Comparison of ENCODE assay signal across 8 mouse cellular contexts in genomic region chr2:156613081-156613540, GRCm38 (mm10). TPM values are rescaled to one million over a fixed set of nuclear protein-coding genes. Genes with fewer than 3 reads are reported as not detected.
DNase-seq lines count a peak whose midpoint lies in the region; ATAC-seq and TF ChIP-seq lines count a peak whose summit lies in the region.

No protein-coding gene starts in this region.

- ATAC-seq in heart, embryonic 15.5 days (replicated peaks; ENCODE audit: insufficient number of reproducible peaks, insufficient read depth, low FRiP score, low read depth), result no peak

- TF ChIP-seq CTCF in lung, adult 2 months (IDR thresholded peaks at IDR 0.05; ENCODE audit: insufficient read depth, low read length), result peak; percentile 26; the same call in 1 of the 2 replicates

- under 1% methylated on average over 41 of the region's 41 CpGs for WGBS in heart, embryonic 15.5 days
- WGBS in lung, adult 2 months, result 2% methylated on average over 41 of the region's 41 CpGs

- peak overlapping the region; percentile 71 for H3K4me3 ChIP-seq in heart, embryonic 15.5 days
- peak overlapping the region; percentile 36 for H3K4me3 ChIP-seq in lung, adult 2 months (replicated peaks; ENCODE audit: extremely low read depth, low read depth, low read length)

- H3K27ac ChIP-seq in heart, embryonic 15.5 days, result no peak overlapping the region

- H3K36me3 ChIP-seq in heart, embryonic 15.5 days, result no peaks in the 10 kb centered on the region

- no peaks in the 10 kb centered on the region for H3K9me3 ChIP-seq in heart, embryonic 15.5 days (replicated peaks)

- peak overlapping the region; percentile 55 for H3K9ac ChIP-seq in heart, embryonic 15.5 days

- peak; percentile 8 for DNase-seq in CD4-positive helper T cell, adult 2 months (ENCODE audit: low read depth, low spot score)
- DNase-seq in adrenal gland, postnatal 36 days, result peak; percentile 76 to 86
- peak; percentile 39 for DNase-seq in fibroblast of lung, adult 2 months (ENCODE audit: low read depth)
- peak; percentile 75 for DNase-seq in layer of hippocampus, adult 11-12 months (ENCODE audit: low spot score)
- DNase-seq in lung, adult 2 months, result peak; percentile 36
- peak; percentile 24 for DNase-seq in retina, postnatal 7 days (ENCODE audit: low read depth, low spot score)
- no peak for DNase-seq in B cell, adult 2 months

- peaks cover 21% of the 10 kb centered on the region for H3K4me1 ChIP-seq in heart, embryonic 15.5 days (replicated peaks)
- peaks cover 3% of the 10 kb centered on the region; the same call in 1 of the 2 replicates for H3K4me1 ChIP-seq in lung, adult 2 months (ENCODE audit: control insufficient read depth, insufficient read depth, low read length)

- peaks cover 97% of the 10 kb centered on the region for H3K27me3 ChIP-seq in heart, embryonic 15.5 days

- no peak for TF ChIP-seq POLR2A in lung, adult 2 months (IDR thresholded peaks at IDR 0.05; ENCODE audit: borderline replicate concordance, extremely low read depth, low read depth, low read length)

- H3K4me2 ChIP-seq in heart, embryonic 15.5 days, result peak overlapping the region; percentile 99

RNA-seq across cellular contexts. Expression of gene Dlgap4, which starts 0.4 kb away (rescaled TPM):
- total RNA-seq in adrenal gland, postnatal 36 days (2021), result 10 to 100 TPM; 45.4 to 47.3 TPM
- 45.4 and 52.2 TPM in 2 replicates for polyA plus RNA-seq in heart, embryonic 15.5 days (2015; fragmentation: Nextera tagmentation; extraction: Ambion mirVana)
- 87.5 and 116 TPM in 2 replicates for polyA plus RNA-seq in lung, adult 2 months (2012; rRNA removed)

Comparison
In these comparisons a context has a peak if more than half of its experiments do, and no peak if none do; other contexts are left out.
1. DNase-seq: peak in CD4-positive helper T cell, adult 2 months (single experiment), adrenal gland, postnatal 36 days (2 of 2), fibroblast of lung, adult 2 months (single experiment), layer of hippocampus, adult 11-12 months (single experiment), lung, adult 2 months (single experiment) and retina, postnatal 7 days (single experiment); none in B cell, adult 2 months (0 of 2).